Mouse (Mus musculus) MEL (cell line): ENCODE results near the gene Nicn1.

Experiments
- CTCF ChIP-seq, 3 experiments: IDR thresholded peaks in 2 of 3; conservative IDR thresholded peaks in 1 of 3; 2 replicates each; pipeline ENCODE4 v1.5.1; 2011 to 2012; ENCODE audit warnings: low read length in 3 of 3, low read depth in 2 of 3, mild to moderate bottlenecking in 2 of 3, improper control_type of control experiment in 1 of 3, inconsistent platforms in 1 of 3, mixed read lengths in 1 of 3, moderate library complexity in 1 of 3; ENCODE audit not compliant: control insufficient read depth in 1 of 3, insufficient read depth in 1 of 3, poor library complexity in 1 of 3, severe bottlenecking in 1 of 3
- ELF1 ChIP-seq: IDR thresholded peaks from 2 replicates; pipeline ENCODE4 v1.6.1; 2014; ENCODE audit warnings: low read depth, mild to moderate bottlenecking, inconsistent platforms, low read length, improper control_type of control experiment, moderate library complexity
- EP300 ChIP-seq, 2 experiments: IDR thresholded peaks; 2 replicates each; pipeline ENCODE4 v1.6.1; 2011; ENCODE audit warnings: improper control_type of control experiment in 2 of 2, low read length in 2 of 2, low read depth in 1 of 2, mild to moderate bottlenecking in 1 of 2
- MAFK ChIP-seq: IDR thresholded peaks from 2 replicates; pipeline ENCODE4 v1.6.1; 2011; ENCODE audit warnings: low read depth, mild to moderate bottlenecking, low read length, improper control_type of control experiment, borderline replicate concordance
- POLR2A ChIP-seq, 2 experiments: IDR thresholded peaks; 2 replicates each; pipeline ENCODE4 v1.6.1; 2011 to 2012; ENCODE audit warnings: low read length in 2 of 2, mild to moderate bottlenecking in 2 of 2, control low read depth in 1 of 2, improper control_type of control experiment in 1 of 2, low read depth in 1 of 2, moderate library complexity in 1 of 2; ENCODE audit not compliant: control insufficient read depth in 1 of 2, insufficient read depth in 1 of 2, poor library complexity in 1 of 2
- POLR2AphosphoS2 ChIP-seq: IDR thresholded peaks from 2 replicates; pipeline ENCODE4 v1.6.1; 2011; ENCODE audit warnings: low read length, improper control_type of control experiment
- RAD21 ChIP-seq: IDR thresholded peaks from 2 replicates; pipeline ENCODE4 v1.6.1; 2011; ENCODE audit warnings: mild to moderate bottlenecking, low read depth, low read length, improper control_type of control experiment

DNA sequence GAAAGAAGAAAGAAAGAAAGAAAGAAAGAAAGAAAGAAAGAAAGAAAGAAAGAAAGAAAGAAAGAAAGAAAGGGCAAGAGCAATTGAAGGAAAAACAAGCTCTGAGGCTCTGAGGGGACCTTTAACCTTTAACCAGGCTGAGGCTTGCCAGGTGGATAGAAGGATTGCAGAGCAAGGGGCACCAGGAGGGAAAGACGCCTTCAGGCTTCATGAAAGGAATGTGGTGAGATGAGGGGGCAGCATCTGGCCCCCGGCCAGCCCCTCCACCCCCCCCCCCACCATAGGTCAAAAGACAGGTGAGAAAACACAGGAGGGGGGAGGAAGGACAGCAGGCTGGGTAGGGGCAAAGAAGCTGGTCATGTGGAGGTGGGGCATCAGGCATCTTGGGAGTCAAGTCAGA, 18.3 kb upstream of the Nicn1 start:
- TF ChIP-seq ELF1 (no peak), EP300 (IDR thresholded peaks at IDR 0.05; ENCODE audit: low read depth in 1 of 2, low read length in 2 of 2) (no peak), POLR2A (IDR thresholded peaks at IDR 0.05; ENCODE audit: control insufficient read depth in 1 of 2, insufficient read depth in 1 of 2, low read depth in 1 of 2, low read length in 2 of 2, poor library complexity in 1 of 2) (no peak), MAFK (no peak), RAD21 (no peak), CTCF (IDR thresholded peaks at IDR 0.05 in 2 of 3, conservative IDR thresholded peaks at IDR 0.05 in 1 of 3; ENCODE audit: control insufficient read depth in 1 of 3, insufficient read depth in 1 of 3, low read depth in 2 of 3, low read length in 3 of 3, poor library complexity in 1 of 3, severe bottlenecking in 1 of 3) (no peak), POLR2AphosphoS2 (no peak)
